11 mouse cellular contexts compared by ENCODE assay signal in the genomic region with DNA sequence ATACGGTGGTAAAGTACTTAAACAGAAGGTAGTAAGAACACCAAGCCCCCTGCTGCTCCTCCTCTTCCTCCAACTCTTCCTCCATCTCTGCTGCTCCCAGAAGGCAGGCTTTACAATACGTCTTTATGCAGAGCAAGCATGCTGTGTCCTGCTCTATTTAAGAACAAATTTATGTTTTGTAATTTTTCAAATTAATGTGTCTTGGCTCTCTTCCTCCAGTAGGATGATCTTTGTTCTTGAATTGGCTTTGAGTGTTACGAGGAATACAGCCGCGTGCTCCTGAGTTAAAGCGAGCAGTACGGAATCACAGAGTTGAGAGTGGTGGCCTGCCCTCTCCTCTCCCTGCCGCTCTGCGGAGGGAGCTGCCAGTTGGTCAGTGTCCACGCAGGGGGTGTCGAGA.
"Had no signal": no experiment of that assay in that cellular context is flagged by ENCODE, and none has a peak within 500 bp of the region (broad histone marks: within the 10 kb centered on the region; RNA-seq: fewer than 3 reads in every experiment).

No protein-coding gene starts in this region.

- H3K36me3 ChIP-seq: midbrain, embryonic 12.5 days; neural tube, embryonic 13.5 days; stomach, embryonic 15.5 days had no signal

- H3K27ac ChIP-seq: left cerebral cortex, adult 2 months; liver, embryonic 14.5 days; stomach, embryonic 15.5 days had no signal

- DNase-seq: kidney, adult 8-10 months; kidney, postnatal 14 days; lung, adult 18-20 months; lung, postnatal 14 days; right cerebral cortex, postnatal 4 days; thymus, postnatal 4 days had no signal

- H3K27me3 ChIP-seq: midbrain, embryonic 12.5 days; neural tube, embryonic 13.5 days; stomach, embryonic 15.5 days had no signal

- H3K4me3 ChIP-seq: left cerebral cortex, adult 2 months; midbrain, embryonic 12.5 days; neural tube, embryonic 13.5 days; stomach, embryonic 15.5 days had no signal

- H3K4me2 ChIP-seq: midbrain, embryonic 12.5 days; neural tube, embryonic 13.5 days; stomach, embryonic 15.5 days had no signal

- H3K9ac ChIP-seq: liver, embryonic 14.5 days; midbrain, embryonic 12.5 days; neural tube, embryonic 13.5 days; stomach, embryonic 15.5 days had no signal

- H3K9me3 ChIP-seq: midbrain, embryonic 12.5 days; neural tube, embryonic 13.5 days; stomach, embryonic 15.5 days had no signal
